Mouse (Mus musculus) cerebellum, postnatal 25 days (tissue): Measurements from ENCODE around the gene Unc79.

Experiments
- DNase-seq, 2 experiments: peaks; one replicate each; pipeline ENCODE4 v3.0.0; 2021; ENCODE audit warnings: mixed read lengths in 2 of 2

Unc79 gene

DNA sequence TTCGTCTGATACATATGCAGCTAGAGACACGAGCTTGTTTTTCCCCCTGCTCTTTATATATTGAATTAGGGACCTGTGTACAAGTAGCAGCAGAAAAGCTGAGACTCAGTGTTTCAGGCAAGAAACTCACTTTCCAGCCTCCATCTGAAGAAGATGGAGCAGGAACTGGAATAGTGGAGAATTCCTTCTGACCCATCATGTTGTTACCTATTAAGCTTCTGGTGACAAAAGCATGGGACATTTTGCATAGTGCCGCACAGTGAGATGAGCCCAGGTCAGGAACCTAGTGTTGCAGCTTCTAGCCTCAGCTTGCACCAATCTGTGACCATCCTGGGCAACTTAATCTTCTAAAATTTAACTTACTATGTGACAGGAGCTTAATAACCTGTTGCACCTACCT is 92.7 kb downstream of the Unc79 start:
- DNase-seq: no peak

DNA sequence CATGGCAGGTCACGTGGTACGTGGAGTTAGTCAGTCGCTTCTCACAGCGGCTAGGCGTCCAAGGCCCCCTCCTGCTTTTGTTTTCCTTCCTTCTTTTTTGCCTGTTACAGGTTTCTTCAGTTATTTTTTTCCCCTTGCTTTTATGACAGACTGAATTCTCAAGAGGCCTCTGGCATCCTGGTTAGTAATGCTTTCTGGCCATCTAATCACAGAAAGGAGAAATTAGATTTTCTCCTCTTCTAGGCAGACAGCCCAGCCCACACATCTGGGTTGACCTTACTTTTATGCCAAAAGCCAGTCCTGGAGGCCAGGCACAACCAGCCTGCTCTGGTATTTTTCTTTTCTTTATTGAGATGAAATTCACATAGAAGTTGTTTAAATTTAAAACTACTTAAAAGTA is 94.1 kb downstream of the Unc79 start:
- no peak for DNase-seq

DNA sequence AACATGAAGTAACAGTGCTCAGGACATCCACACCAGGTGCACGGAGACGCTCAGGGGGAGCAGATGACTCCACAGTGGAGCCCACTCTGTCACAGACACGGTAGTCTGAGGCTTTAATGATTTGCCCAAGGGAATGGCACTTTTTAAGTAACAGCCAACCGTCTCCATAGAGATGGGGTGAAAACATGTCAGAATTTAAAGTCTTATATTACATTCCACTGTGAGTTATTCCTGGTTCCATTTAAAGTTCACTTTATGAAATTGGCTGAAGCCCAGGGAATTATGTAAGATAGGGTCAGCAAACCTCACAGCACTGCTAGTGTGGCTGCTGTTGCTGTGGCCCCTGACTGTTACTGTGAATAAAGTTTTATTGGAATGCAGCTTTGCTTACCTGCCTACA is 95.8 kb downstream of the Unc79 start:
- DNase-seq: no peak

DNA sequence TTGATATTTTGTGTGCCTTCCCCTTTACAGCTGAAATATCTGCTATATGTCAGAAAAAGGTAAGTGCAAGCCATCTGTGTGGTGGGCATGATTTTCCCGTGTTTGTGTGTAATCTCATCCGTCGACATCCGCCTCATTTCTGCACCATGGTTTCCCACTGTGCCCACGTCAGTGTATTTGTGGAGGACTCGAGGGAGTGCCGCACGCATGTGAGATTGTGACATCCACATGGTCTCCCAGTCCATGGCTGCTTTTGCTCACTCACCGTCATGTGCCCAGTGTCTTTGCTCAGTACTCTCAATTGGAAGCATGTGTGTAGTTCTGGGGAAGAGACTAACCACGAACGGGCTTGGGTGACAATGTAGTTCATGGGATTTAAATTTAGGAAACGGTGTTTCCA is 101.2 kb downstream of the Unc79 start:
- no peak for DNase-seq

DNA sequence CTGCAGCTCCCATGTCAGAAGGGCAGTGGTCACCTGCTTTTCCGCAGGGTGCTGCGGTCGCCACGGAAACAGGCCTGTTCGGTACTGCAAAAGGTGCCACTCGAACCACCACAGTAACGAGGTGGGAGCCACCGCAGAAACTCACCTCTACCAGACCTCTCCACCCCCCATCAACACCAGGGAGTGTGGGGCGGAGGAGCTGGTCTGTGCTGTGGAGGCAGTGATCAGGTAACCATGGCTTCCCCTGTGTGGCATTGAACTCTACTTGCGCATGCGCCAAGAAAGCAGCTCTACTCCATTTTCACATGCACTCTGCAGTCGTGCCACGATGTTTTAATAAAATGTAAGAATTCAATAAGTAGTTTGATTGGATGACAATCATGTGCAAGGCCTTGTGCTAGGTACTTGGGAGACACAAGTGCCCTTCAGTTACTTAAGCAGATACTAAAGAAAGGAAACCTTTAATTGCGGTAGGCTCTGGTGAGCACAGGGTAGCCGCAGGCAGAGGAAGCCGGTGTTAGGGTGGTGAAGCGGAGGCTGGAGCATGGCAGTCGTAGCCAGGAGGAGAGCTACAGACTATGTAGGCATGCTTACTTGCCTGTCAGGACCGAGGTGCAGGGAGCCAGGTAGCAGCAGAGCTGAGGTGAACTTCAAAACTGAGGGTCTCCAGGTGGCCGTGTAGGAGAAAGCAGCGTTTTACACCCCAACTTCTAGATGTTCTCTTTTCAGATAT is 110.8 kb downstream of the Unc79 start:
- no peak for DNase-seq

DNA sequence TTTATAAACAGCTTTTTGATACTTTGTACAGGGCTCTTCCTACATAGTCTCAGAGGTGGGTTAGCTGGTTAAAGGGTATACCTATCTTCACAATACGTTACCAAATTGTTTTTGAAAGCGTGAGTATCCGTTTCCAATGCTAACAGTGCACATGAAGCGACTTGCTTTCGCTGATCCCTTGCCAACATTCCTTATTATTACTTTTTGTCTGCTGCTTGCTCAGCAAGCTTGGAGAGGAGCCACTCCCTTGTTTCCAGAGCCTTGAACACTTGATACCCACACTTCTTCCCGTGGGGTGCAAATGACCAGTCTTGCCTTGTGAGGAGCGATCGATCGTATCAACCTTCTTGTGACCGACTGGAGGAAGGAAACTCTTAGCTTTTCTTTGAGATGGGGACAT is 112.1 kb downstream of the Unc79 start:
- DNase-seq: no peak

DNA sequence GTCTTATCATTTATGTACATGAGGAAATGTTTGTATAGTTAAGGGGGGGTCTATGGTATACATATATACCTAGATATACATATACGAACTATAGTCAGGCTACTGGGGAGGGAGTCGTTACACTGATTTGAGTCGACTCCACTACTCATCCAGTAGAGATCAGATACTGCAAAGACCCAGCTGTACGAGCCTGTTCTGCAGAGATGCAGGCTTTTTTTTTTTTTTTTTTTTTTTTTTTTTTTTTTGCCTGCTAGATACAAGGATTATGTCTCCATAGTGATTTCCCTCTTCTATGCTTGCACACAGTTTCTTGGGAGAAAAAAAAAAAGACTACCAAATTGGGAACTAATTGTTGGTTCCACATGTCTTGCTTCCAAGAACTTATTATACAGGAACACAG is 113.5 kb downstream of the Unc79 start:
- no peak for DNase-seq

DNA sequence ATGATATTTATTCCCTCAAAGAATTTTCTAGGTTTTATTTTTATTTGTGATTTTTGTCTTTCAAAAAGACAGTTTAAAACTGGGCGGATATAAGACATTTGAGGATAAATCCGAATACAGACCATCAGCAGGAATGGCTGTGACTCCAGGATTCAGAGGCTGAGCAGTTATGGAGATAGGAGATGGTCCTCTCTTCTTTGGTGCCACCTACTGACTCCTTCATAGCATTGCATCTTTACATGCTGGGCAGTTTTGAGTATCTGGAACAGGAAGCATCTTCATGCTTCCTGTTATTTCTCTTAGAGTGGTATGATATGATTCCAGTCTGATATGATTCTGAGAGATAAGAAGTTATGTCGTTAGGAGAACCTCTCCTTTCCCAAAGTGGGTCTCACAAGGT is 116.3 kb downstream of the Unc79 start:
- peak in 1 of 2 experiments; percentile 51 for DNase-seq

DNA sequence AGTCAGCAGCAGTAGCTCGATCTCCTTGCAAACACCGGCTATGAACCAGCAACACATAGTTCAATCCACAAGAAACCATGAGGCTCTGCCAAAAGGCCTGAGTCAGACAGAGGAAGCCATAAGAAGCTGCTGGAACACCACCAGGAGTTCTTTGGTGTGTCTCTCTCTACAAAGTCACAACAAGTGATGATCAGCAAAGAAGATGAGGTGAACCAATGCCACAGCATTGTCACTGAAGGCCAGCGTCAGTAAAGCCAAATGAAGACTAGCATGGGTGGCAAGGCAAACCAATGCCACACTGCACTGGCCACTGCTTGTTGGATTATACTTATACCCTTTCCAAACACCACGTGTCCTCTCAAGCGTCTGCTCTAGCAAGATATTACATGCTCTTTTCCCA is 119.5 kb downstream of the Unc79 start:
- no peak for DNase-seq

DNA sequence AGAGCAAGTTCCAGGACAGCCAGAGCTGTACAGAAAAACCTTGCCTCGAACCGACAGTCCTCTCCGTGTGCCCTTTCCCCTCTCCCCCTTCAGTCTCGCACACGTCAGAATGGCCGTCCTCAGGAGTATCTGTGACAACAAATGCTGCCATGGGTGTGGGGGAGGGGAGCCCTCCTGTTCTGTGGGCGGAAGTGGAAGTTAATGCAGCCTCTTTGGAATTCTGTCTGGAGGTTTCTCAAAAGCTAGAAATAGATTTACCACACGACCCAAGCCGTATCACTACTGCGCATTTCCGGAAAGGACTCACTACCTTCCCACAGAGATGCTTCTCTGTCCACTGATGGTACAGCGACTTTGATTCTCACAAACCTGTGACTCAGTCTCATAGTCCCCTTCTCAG is 120.9 kb downstream of the Unc79 start:
- no peak for DNase-seq

DNA sequence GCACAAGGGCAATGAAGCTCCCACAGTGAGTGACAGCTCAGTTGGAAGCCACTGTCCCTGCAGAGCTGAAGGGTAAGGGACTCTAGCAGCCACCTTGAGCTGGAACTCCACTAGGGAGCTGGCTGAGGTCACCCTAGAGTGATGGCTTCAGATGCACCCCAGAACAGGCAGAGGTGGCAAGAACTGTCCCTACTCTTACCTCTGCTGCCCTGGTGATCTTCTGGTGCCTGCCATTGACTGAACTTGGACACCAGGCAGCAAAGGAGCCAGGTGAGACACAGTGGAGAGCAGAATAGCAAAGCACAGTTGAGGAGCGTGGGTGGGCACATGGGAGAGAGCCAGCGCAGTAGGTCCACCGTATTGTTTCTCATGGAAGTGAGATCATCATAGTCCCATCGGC is 125.3 kb downstream of the Unc79 start:
- no peak for DNase-seq

DNA sequence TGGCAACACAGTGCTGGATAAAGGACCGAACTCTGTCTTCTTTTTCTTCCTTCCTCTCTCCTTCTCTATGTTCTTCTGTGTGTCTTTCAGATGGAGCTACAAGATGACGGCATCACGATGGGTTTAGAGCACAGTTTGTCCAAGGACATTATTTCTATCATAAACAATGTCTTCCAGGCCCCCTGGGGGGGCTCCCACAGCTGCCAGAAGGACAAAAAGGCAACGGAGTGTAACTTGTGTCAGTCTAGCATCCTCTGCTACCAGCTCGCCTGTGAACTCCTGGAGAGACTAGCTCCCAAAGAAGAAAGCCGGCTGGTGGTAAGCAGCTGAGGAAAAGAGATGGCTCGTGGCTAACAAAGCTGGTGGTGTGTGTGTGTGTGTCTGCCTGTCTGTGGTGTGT is 130.1 kb downstream of the Unc79 start:
- no peak for DNase-seq

DNA sequence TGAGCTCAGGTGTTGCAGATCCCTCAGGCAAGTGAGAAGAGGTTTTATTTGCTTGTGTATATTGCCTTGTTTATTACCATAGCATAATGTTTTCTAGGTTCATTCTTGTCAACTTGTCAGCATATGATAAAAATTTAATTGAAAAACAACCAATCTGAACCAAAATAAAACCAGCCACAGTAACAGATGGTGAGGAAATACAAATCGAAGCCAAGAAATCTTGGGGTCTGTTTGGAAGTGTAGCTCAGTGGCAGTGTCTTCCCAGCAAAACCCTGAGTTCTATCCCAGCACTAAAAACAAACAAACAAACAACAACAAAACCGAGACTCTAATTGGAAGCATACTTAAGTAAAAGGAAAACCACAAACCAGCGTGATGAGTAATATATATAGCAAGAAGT is 131.4 kb downstream of the Unc79 start:
- DNase-seq: no peak

DNA sequence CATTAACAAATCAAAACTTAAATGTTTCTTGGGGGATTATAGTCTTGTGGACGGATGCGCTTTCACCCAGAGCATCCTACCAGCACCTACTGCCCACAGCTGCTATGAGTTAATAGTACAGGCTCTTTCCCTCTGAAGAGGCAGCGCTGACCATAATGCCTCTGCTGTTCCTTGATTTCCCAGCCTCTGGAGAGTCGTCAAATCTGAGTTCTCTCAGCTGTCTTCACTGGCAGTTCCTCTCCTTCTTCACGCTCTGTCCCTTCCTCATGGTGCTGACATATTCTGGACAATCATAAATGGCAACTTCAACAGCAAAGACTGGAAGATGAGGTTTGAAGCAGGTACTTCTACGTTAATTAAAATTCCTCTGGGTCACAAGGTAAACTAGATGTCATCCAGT is 143.2 kb downstream of the Unc79 start:
- no peak for DNase-seq

DNA sequence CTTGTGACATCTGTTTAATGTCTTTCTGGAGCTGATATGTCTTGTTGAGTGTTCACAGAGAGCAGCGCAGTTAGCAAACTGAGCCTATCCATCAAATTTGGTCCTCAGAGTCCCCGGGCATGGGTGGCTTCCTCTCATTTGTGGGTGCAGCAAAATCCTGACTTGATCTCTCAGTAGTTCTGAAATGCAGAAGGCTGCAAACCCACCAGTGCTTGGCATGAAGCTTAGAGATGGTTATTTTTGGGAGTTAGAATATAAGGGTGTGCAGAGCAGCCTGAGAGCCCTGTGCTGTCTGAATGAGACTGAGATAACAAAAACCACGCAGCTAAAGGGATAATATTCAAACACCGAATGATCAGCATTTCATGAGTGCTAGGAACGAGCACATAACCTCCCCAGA is 146.5 kb downstream of the Unc79 start:
- DNase-seq: no peak

DNA sequence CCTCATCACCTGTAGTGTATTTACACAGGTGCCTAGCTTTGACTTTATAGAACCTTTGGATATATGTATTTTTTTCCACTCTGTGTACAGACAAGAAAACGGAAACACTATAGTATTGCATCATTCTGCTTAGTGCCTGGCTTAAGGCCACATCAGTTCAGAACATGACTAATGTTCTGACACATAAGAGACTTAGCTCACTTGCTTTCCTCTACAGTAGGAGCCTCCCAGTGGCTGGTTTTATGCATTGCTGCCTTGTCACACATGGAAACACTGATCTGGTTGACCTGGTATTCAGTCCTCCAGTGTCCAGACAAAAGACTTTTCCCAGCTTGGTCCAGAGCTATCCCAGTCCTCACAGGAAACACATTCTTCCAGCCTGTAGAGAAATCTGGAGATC is 150.5 kb downstream of the Unc79 start:
- DNase-seq: peak in 1 of 2 experiments; percentile 20

DNA sequence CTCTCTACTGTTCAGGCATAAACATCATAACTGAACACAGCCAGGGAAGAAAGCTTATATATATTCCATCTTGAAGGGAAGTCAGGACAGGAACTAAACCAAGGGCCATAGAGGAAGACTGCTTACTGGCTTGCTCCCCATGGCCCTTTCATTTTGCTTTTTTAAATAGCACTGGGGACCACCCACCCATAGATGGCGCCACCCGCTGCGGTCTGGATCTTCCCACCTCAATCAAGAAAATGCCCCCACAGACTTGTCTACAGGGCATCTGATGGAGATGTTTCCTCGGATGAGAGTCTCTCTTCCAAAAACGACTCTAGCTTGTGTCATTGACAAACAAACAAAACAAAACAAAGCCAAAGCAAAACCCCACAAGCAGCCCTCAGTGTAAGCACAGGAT is 151.4 kb downstream of the Unc79 start:
- DNase-seq: peak in 1 of 2 experiments; percentile 16

DNA sequence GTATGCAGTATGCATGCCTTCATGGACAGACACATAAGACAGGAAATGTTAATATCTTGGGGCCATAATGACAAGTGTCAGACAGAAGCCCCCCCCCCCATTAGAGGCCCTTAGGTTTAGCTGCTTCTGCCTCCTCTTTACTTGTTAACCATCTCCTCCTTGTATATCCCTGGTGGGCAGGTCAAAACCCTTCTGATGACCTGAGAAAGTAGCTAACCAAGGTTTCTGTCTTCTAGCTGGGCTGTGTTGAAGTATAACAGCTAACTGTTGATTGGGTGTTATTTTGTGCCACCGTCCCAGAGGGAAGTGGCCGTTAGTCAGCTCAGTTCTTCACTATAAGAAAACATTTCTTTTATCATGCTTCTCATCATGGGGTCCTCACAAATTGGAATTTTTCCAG is 154.4 kb downstream of the Unc79 start:
- DNase-seq: no peak

DNA sequence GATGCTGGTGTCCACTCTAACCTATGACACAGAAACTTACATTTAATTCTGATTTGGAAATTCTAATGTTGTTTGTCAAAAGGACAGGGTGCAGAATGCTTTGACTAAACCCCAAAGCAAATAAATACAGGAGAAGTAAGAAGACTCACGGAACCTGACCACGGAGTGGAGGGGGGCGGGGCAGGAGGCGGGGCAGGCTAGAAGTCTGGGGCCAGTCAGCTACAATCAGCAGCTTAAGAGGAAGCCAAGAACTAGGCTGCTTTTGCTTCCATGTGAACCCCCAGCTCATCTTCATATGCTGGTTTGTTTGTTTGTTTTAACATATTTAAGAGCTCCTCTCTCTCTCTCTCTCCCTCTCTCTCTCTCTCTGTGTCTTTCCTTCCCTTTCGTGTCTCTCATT is 154.9 kb downstream of the Unc79 start:
- no peak for DNase-seq

DNA sequence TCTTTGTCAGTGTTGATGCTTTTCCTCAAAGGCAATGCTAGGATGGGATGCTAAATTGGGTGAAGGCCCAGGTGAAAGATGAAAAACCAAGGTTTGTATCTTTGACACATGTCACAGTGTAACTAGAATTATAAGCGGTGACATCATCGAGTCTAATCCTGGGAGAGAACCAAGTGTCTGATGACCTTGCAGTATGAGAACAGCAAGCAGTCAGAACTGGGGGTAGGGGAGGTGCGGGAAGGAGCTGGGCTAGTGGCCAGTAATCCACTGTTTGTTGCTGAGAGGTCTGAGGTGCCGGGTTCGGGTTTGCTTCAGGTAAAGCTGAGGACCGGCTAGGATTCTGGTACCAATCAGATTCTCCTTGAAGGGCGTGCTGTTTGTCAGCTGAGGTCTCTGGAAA is 160.6 kb downstream of the Unc79 start:
- no peak for DNase-seq

DNA sequence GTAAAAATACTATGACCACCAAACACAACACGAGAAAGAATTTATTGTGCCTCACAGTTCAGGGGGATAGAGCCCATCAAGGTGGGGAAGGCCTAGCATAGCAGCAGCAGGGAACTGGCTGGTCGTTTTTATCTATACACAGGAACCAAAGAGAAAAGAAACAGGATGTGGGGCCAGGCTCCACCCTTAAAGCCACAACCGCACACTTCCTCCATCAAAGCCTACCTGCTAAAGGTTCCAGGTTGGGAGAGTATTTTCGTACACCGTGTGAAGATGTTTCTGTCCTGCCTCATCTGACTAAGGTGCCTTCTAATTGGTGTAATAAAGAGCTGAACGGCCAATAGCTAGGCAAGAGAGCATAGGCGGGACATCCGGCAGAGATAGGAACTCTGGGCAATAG is 168.0 kb downstream of the Unc79 start:
- no peak for DNase-seq

DNA sequence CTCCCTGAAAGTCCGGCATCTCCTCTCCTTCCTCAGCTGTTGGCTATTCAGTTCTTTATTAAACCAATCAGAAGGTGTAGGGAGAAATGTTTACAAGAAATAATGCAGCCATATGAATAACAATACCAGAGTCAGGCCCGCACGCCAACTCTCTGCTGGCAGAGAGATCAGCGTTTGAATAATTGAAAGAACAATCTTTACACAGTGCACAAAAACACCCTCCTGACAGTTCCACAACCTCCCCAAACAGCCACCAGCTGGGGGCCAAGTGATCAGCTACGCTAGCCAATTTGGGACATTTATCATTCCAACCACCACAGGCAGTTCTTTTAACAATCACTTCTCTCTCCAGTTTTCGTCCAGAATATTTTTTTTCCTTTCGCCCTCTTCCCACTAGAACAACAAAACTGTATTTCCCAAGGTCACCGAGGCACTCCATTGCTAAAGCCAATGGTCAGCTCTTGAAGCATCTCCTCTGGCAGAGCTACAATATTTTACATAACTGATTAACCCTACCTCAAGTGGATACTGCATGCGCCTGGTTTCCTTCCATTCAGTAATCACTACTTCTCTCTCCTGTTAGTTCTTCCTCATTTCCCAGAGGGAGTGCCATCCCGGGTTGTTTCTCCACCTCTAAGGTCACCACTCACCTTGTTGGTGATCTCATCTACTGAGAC is 169.0 kb downstream of the Unc79 start:
- DNase-seq: no peak

DNA sequence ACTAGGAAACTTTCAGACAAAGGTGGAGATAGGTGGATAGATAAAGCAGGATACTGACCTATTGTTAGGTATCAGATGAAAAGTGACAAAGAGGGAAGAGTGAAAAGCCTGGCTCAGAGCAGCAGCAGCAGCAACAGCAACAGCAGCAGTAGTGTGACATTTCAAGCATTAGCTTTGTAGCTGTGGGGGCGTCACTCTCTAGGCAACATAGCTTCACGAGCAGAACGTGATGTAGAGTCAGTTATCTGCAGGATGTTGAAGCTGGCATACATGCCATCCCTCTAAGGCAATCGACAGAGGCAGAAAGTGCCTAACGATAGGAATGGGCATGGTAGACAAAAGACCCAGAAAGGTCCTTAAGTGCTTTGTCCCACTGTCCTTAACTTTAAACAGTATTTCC is 173.3 kb downstream of the Unc79 start:
- DNase-seq: no peak

DNA sequence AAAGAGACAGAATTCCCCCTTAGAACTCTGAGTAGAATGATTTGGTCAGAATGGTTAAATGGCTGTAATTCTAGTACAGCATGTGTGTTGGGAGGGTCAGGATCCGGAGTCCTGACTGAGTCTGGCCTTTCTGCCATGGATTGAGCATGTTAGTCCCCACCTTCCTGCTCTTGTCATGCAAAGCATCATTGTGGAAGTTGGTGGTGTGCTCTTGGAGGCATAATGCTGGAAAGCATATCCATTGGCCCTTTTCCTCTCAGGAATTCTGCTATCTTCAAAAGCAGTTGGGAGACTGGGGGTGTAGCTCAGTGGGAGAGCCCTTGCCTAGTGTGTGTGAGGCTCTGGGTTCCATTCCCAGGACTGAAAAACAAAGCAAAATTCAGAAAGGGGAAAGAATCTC is 175.2 kb downstream of the Unc79 start:
- DNase-seq: no peak

DNA sequence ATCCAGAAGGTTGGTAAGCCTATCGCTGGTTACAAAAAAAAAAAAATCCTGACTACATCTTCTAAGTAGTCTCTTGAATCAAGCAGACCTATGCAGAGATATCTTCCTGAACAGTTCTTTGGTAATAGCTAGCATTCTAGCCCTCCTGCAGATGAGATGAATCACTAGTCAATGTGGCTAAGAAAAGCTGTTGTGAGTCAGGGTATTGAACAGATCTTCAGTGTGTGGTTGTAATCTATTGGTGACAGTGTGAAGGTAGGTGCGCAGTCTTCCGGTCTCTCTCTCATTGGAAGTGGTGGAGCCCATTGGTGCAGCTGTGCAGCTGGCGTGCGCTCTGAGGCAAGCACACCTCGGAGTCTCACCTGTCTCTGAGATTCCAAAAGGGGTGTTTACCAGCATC is 180.3 kb downstream of the Unc79 start:
- DNase-seq: no peak
